Mouse (Mus musculus): ENCODE measurements around the gene Creb5.

Gene Creb5

GRCm38 (mm10) chr6:53287038-53287561 is at the start of gene Creb5:
TSS of gene Creb5 (plus strand) at chr6:53287270.
- peak; percentile 27 to 30 for DNase-seq (ENCODE audit: low read depth in 1 of 2, low spot score in 2 of 2)

GRCm38 (mm10) chr6:53259841-53260240 is 27.2 kb upstream of the Creb5 start:
- DNase-seq (ENCODE audit: low read depth in 1 of 2, low spot score in 2 of 2): no peak

- no peak for DNase-seq (ENCODE audit: low read depth in 1 of 2, low spot score in 2 of 2)
These were observed 24.7 kb upstream of the Creb5 start for GRCm38 (mm10) chr6:53262401-53262800.

GRCm38 (mm10) chr6:53267036-53267435 is 20.0 kb upstream of the Creb5 start:
- no peak for DNase-seq (ENCODE audit: low read depth in 1 of 2, low spot score in 2 of 2)

- no peak for DNase-seq (ENCODE audit: low read depth in 1 of 2, low spot score in 2 of 2)
These were observed 19.2 kb upstream of the Creb5 start for GRCm38 (mm10) chr6:53267732-53268505.

GRCm38 (mm10) chr6:53271216-53271615 is 15.9 kb upstream of the Creb5 start:
- DNase-seq (ENCODE audit: low read depth in 1 of 2, low spot score in 2 of 2): no peak

- no peak for DNase-seq (ENCODE audit: low read depth in 1 of 2, low spot score in 2 of 2)
These were observed 15.4 kb upstream of the Creb5 start for GRCm38 (mm10) chr6:53271636-53272035.

- DNase-seq (ENCODE audit: low read depth in 1 of 2, low spot score in 2 of 2): no peak
These were observed 557 bp upstream of the Creb5 start for GRCm38 (mm10) chr6:53286389-53287037.

GRCm38 (mm10) chr6:53287562-53288381 is 702 bp downstream of the Creb5 start:
- no peak for DNase-seq (ENCODE audit: low read depth in 1 of 2, low spot score in 2 of 2)

- no peak for DNase-seq (ENCODE audit: low read depth in 1 of 2, low spot score in 2 of 2)
These were observed 1.8 kb downstream of the Creb5 start for GRCm38 (mm10) chr6:53288584-53289558.

- DNase-seq (ENCODE audit: low read depth in 1 of 2, low spot score in 2 of 2): no peak
These were observed 2.6 kb downstream of the Creb5 start for GRCm38 (mm10) chr6:53289659-53290058.

- DNase-seq (ENCODE audit: low read depth in 1 of 2, low spot score in 2 of 2): no peak
These were observed 3.3 kb downstream of the Creb5 start for GRCm38 (mm10) chr6:53290215-53290990.

- DNase-seq (ENCODE audit: low read depth in 1 of 2, low spot score in 2 of 2): no peak
These were observed 5.9 kb downstream of the Creb5 start for GRCm38 (mm10) chr6:53292931-53293330.

GRCm38 (mm10) chr6:53297851-53298250 is 10.8 kb downstream of the Creb5 start:
- DNase-seq (ENCODE audit: low read depth in 1 of 2, low spot score in 2 of 2): no peak

GRCm38 (mm10) chr6:53304201-53304600 is 17.1 kb downstream of the Creb5 start:
- DNase-seq (ENCODE audit: low read depth in 1 of 2, low spot score in 2 of 2): no peak

- DNase-seq (ENCODE audit: low read depth in 1 of 2, low spot score in 2 of 2): no peak
These were observed 19.1 kb downstream of the Creb5 start for GRCm38 (mm10) chr6:53306156-53306555.

- DNase-seq (ENCODE audit: low read depth in 1 of 2, low spot score in 2 of 2): no peak
These were observed 19.6 kb downstream of the Creb5 start for GRCm38 (mm10) chr6:53306710-53307109.

GRCm38 (mm10) chr6:53308684-53309083 is 21.6 kb downstream of the Creb5 start:
- no peak for DNase-seq (ENCODE audit: low read depth in 1 of 2, low spot score in 2 of 2)

GRCm38 (mm10) chr6:53313604-53314003 is 26.5 kb downstream of the Creb5 start:
- DNase-seq (ENCODE audit: low read depth in 1 of 2, low spot score in 2 of 2): no peak

- DNase-seq (ENCODE audit: low read depth in 1 of 2, low spot score in 2 of 2): no peak
These were observed 27.1 kb downstream of the Creb5 start for GRCm38 (mm10) chr6:53314126-53314525.

Data from monocyte, adult 2 months (primary cell).